Mouse (Mus musculus) v-Abl transformed pro-B cells (cell line): ENCODE results near the gene Tmem156.

Source experiments
- in situ Hi-C, 2 experiments: fragments of 400-800 bp; cut with MboI; formaldehyde crosslinking; loops; one replicate each; pipeline ENCODE4 v1.15.1; 2025; ENCODE audit not compliant: unreplicated experiment in 2 of 2

Gene Tmem156

DNA sequence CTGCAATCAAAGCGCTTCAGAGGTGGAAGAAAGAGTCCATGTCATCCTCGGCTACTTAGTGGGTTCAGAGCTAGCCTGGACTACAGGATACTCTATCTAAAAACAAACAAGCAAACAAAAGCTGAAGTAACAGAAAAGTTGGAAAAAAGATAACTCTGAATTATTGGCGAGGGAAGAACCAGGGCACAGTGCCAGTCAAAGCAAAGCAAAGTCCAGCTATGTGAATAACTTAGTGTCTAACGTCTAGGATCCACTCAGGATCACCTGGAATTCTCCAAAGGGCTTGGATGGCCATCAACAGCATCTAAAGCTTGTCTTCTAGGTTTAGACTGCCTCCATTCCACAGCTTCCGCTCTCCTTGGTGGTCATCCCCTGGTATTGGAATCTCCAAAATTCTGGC is 5.5 kb upstream of the Tmem156 start:
- in situ Hi-C loops = no loop called here

DNA sequence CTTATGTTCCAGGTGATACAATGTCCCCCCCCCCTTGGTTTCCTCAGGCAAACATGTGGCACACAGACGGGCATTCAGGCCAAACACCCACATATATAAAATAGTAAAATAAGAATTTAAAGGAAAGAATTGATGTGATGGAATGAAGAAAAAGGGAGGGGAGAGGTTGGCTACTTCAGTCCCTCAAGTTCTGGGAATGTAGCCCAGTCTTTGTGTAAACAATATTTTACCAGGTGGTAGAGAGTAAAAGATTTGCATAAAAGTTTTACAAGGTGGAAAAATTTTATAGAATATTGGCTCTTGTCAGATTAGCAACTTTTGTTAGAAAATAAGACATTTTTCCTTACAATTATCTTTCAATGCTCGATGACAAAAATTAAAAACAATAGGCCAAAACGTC is 4.9 kb upstream of the Tmem156 start:
- in situ Hi-C loops = no loop called here

GRCm38 (mm10) chr5:65096082-65096481 is 4.2 kb upstream of the Tmem156 start:
- in situ Hi-C loops = no loop called here

- in situ Hi-C loops = no loop called here
Measured at GRCm38 (mm10) chr5:65094902-65095545, 3.1 kb upstream of the Tmem156 start.

GRCm38 (mm10) chr5:65093769-65094168 is 1.8 kb upstream of the Tmem156 start:
- in situ Hi-C loops = no loop called here

- in situ Hi-C loops = no loop called here
Measured at GRCm38 (mm10) chr5:65091184-65091858, 611 bp downstream of the Tmem156 start.

DNA sequence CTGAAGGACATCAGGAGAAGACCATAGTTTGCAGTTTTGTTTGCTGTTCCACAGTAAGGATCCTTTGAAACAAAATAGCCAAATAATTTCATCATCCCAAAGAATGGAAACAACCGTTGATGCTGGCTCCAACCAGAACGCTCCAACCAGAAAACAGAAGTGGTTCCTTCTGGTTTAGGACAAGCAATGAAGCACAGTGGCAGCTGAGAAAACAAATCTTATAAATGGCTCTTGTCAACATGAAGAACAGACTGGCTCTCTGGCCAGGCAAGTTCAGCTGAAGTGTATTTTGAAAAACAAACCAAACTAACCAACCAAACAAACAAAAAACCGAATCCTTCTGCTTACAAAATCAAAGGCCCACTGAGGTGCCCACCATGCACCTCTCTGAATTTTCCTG is 2.2 kb downstream of the Tmem156 start:
- in situ Hi-C loops = no loop called here

- in situ Hi-C loops = no loop called here
Measured at GRCm38 (mm10) chr5:65086522-65086921, 5.4 kb downstream of the Tmem156 start.

GRCm38 (mm10) chr5:65081836-65082235 is 10.1 kb downstream of the Tmem156 start:
- in situ Hi-C loops = no loop called here

GRCm38 (mm10) chr5:65079881-65080280 is 12.1 kb downstream of the Tmem156 start:
- in situ Hi-C loops = no loop called here

- in situ Hi-C loops = no loop called here
Measured at GRCm38 (mm10) chr5:65078081-65078480, 13.9 kb downstream of the Tmem156 start.

GRCm38 (mm10) chr5:65076748-65077147 is 15.2 kb downstream of the Tmem156 start:
- in situ Hi-C loops = no loop called here

DNA sequence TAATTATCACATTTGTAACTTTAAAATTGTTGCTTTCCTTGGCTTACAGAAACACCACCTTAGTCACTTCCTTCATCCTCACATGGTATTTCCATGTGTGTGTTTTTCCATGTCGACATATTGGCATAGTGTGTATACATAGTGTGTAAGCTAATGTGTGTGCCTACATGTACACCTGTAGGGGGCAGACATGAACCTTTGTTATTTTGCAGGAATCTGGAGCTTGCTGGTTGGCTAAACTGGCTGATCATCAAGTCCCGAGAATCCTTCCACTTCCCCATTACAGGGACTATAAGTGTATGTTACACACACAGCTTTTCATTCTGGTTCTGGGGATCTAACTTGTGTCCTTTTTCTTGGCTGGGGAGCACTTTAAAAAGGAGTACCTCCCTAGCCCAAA is 15.8 kb downstream of the Tmem156 start:
- in situ Hi-C loops = no loop called here

- in situ Hi-C loops = no loop called here
Measured at GRCm38 (mm10) chr5:65074693-65075092, 17.2 kb downstream of the Tmem156 start.

DNA sequence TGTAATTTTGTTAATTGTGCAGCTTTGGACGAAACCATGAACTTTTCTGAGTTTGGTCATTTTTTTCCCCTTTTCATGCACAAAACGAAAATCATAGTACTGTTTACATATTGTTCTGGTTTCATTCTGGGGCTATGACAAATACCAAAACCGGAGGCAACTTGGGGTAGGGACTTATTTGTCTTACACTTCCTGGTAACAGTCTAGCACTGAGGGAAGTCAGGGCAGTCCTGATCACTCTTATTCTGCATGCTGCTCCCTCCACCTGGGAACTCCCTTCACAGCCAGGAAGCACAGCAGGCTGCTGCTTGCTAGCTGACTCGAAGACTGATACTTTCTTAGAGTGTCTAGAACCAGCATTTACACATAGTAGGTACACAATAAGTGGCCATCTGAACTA is 18.7 kb downstream of the Tmem156 start:
- in situ Hi-C loops = no loop called here

GRCm38 (mm10) chr5:65071689-65072118 is 20.2 kb downstream of the Tmem156 start:
- in situ Hi-C loops = no loop called here

GRCm38 (mm10) chr5:65069872-65070271 is 22.1 kb downstream of the Tmem156 start:
- in situ Hi-C loops = no loop called here

GRCm38 (mm10) chr5:65068166-65068565 is 23.8 kb downstream of the Tmem156 start:
- in situ Hi-C loops = no loop called here

DNA sequence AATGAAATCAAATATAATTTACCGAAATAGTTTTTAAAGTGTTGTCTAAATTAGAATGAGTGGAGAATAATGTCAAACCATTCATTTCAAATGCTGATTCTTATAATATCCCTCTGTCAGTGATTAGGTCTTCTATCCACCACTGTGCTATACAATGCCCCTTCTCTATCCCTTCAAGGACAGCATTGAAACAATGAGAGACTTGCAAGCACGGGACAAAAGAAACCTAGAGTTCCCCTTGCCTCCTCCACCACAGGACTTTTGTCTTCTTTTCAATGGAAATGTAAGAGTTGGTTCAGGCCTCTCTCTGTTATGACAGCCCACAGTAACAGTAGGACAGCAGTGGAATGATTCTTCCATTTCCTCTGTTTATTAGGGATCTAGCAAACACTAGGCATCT is 28.7 kb downstream of the Tmem156 start:
- in situ Hi-C loops = no loop called here

GRCm38 (mm10) chr5:65062236-65062635 is 29.7 kb downstream of the Tmem156 start:
- in situ Hi-C loops = no loop called here

GRCm38 (mm10) chr5:65059806-65060205 is 32.1 kb downstream of the Tmem156 start:
- in situ Hi-C loops = no loop called here

DNA sequence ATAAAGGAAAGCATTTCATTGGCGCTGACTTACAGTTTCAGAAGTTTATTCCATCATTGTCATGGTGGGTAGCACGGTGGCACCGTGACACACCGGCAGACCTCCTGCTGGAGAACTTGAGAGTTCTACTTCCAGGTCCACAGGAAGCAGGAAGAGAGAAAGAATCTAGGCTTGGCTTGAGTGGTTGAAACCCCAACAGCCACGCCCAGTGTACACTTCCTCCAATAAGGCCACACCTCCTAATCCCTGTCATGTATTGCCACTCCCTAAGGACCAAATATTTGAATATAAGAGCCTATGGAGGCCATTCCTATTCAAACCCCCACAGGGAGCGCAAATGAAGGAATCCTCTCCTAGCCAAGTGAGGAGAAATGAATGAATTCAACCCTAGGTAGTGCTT is 34.3 kb downstream of the Tmem156 start:
- in situ Hi-C loops = no loop called here
